Mouse (Mus musculus) urinary bladder, postnatal 14 days (tissue): ENCODE results near the gene Scube1.

Experiments used
- DNase-seq: peaks from one replicate; pipeline ENCODE4 v3.0.0; 2021; ENCODE audit warnings: low spot score

The Scube1 gene

GRCm38 (mm10) chr15:83709889-83710774, 14.7 kb downstream of the Scube1 start:
- DNase-seq, result no peak

GRCm38 (mm10) chr15:83706528-83707199, 18.2 kb downstream of the Scube1 start:
- DNase-seq, result no peak

- no peak for DNase-seq
These were observed 24.3 kb downstream of the Scube1 start for GRCm38 (mm10) chr15:83700593-83700923.

- DNase-seq, result no peak
These were observed 24.8 kb downstream of the Scube1 start for GRCm38 (mm10) chr15:83699834-83700592.

- no peak for DNase-seq
These were observed 25.5 kb downstream of the Scube1 start for GRCm38 (mm10) chr15:83699132-83699833.

- no peak for DNase-seq
These were observed 28.0 kb downstream of the Scube1 start for GRCm38 (mm10) chr15:83696681-83697381.

GRCm38 (mm10) chr15:83695159-83695558, 29.7 kb downstream of the Scube1 start:
- no peak for DNase-seq

GRCm38 (mm10) chr15:83691901-83692361, 32.9 kb downstream of the Scube1 start:
- no peak for DNase-seq

GRCm38 (mm10) chr15:83689946-83690345, 34.9 kb downstream of the Scube1 start:
- DNase-seq, result no peak

- DNase-seq, result no peak
These were observed 38.2 kb downstream of the Scube1 start for GRCm38 (mm10) chr15:83686601-83687000.

- no peak for DNase-seq
These were observed 38.9 kb downstream of the Scube1 start for GRCm38 (mm10) chr15:83685950-83686349.

- DNase-seq, result peak; percentile 61
These were observed 41.7 kb downstream of the Scube1 start for GRCm38 (mm10) chr15:83683051-83683561.

GRCm38 (mm10) chr15:83680300-83680699, 44.5 kb downstream of the Scube1 start:
- DNase-seq, result no peak

GRCm38 (mm10) chr15:83679729-83680128, 45.1 kb downstream of the Scube1 start:
- DNase-seq, result peak; percentile 40

GRCm38 (mm10) chr15:83678606-83679005, 46.2 kb downstream of the Scube1 start:
- DNase-seq, result no peak

- no peak for DNase-seq
These were observed 46.7 kb downstream of the Scube1 start for GRCm38 (mm10) chr15:83678089-83678488.

GRCm38 (mm10) chr15:83677098-83677497, 47.7 kb downstream of the Scube1 start:
- no peak for DNase-seq

- DNase-seq, result no peak
These were observed 48.5 kb downstream of the Scube1 start for GRCm38 (mm10) chr15:83676286-83676685.

GRCm38 (mm10) chr15:83673621-83674020, 51.2 kb downstream of the Scube1 start:
- DNase-seq, result no peak

- DNase-seq, result no peak
These were observed 57.3 kb downstream of the Scube1 start for GRCm38 (mm10) chr15:83667501-83667900.

GRCm38 (mm10) chr15:83666418-83666817, 58.4 kb downstream of the Scube1 start:
- DNase-seq, result no peak
